ENCODE assay signal across 19 mouse cellular contexts in the genomic region with DNA sequence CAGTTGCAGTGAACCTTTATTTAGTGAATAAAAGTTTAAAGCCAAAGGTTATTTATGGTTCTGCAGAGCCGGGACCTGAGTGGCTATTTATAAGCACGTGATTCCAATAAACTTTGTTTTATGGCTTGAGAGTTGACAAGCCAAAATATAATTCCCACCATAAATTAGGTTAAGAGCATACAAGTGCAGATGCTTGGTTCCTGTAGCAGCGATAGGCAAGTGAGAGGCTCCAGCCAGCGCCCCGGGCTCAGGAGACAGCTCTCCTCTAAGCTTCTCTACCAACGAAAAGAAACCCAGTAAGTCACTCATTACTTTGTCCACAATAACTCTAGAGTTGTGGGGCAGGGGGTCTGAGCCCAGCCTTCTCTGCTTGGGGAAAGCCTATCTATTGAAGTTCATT. TPM values are rescaled to one million over a fixed set of nuclear protein-coding genes. Genes with fewer than 3 reads are reported as not detected.
A peak's percentile ranks its signal among the peaks of the same experiment; 100 is the strongest.
DNase-seq lines count a peak whose midpoint lies in the region; ATAC-seq and TF ChIP-seq lines count a peak whose summit lies in the region.
"Had no signal": no experiment of that assay in that cellular context is flagged by ENCODE, and none has a peak within 500 bp of the region (broad histone marks: within the 10 kb centered on the region; RNA-seq: fewer than 3 reads in every experiment).

No protein-coding gene starts in this region.

- ATAC-seq in kidney, postnatal 0 days (replicated peaks; ENCODE audit: low FRiP score, low read depth): no peak
- ATAC-seq in intestine, embryonic 16.5 days: no peak
- peak; percentile 27; the same call in 1 of the 2 replicates for ATAC-seq in neural tube, embryonic 12.5 days (ENCODE audit: low FRiP score, low read depth)

- TF ChIP-seq CTCF in kidney, postnatal 0 days (IDR thresholded peaks at IDR 0.05; ENCODE audit: low read depth): no peak

- no peak overlapping the region for H3K9ac ChIP-seq in kidney, postnatal 0 days (ENCODE audit: low read depth, low read length)
- no peak overlapping the region for H3K9ac ChIP-seq in intestine, embryonic 16.5 days (ENCODE audit: low read depth, low read length)
- peak overlapping the region; percentile 96 for H3K9ac ChIP-seq in neural tube, embryonic 12.5 days
- H3K9ac ChIP-seq: heart, embryonic 15.5 days; lung, embryonic 14.5 days had no signal

- DNase-seq in embryo, embryonic 10 days (ENCODE audit: low spot score): peak; percentile 48
- no peak for DNase-seq in embryo, embryonic 9.5 days (ENCODE audit: extremely low spot score)
- DNase-seq in kidney, postnatal 0 days (ENCODE audit: low spot score): peak; percentile 90
- DNase-seq in kidney, adult 18-20 months: no peak
- no peak for DNase-seq in left cerebral cortex, adult 8-10 months (ENCODE audit: low spot score in 2 of 2)
- no peak for DNase-seq in cerebellum, postnatal 10 days
- DNase-seq: cerebellum, postnatal 25 days; heart, adult 18-20 months; layer of hippocampus, adult 9-11 months; liver; lung, embryonic 14.5 days; midbrain, embryonic 14.5 days had no signal

- H3K9me3 ChIP-seq in kidney, postnatal 0 days (replicated peaks; ENCODE audit: low read length): no peaks in the 10 kb centered on the region
- no peaks in the 10 kb centered on the region for H3K9me3 ChIP-seq in intestine, embryonic 16.5 days (ENCODE audit: control insufficient read depth, low read length)
- no peaks in the 10 kb centered on the region for H3K9me3 ChIP-seq in neural tube, embryonic 12.5 days
- H3K9me3 ChIP-seq: heart, embryonic 15.5 days had no signal

- peak overlapping the region; percentile 8 for H3K4me3 ChIP-seq in kidney, postnatal 0 days (replicated peaks; ENCODE audit: low read depth, low read length)
- H3K4me3 ChIP-seq in intestine, embryonic 16.5 days (ENCODE audit: low read length): peak overlapping the region; percentile 3; the same call in 1 of the 2 replicates
- peak overlapping the region; percentile 56 for H3K4me3 ChIP-seq in neural tube, embryonic 12.5 days
- H3K4me3 ChIP-seq: heart, embryonic 15.5 days had no signal

- no peaks in the 10 kb centered on the region for H3K36me3 ChIP-seq in kidney, postnatal 0 days (ENCODE audit: insufficient read depth, low read length)
- no peaks in the 10 kb centered on the region for H3K36me3 ChIP-seq in intestine, embryonic 16.5 days (ENCODE audit: control insufficient read depth, insufficient read depth, low read length)
- H3K36me3 ChIP-seq in neural tube, embryonic 12.5 days: peaks cover 7% of the 10 kb centered on the region; the same call in 1 of the 2 replicates
- H3K36me3 ChIP-seq: heart, embryonic 15.5 days had no signal

- no peaks in the 10 kb centered on the region for H3K27me3 ChIP-seq in kidney, postnatal 0 days (ENCODE audit: insufficient read depth, low read length)
- peaks cover 44% of the 10 kb centered on the region for H3K27me3 ChIP-seq in intestine, embryonic 16.5 days (replicated peaks; ENCODE audit: control insufficient read depth, insufficient read depth, low read length)
- H3K27me3 ChIP-seq in neural tube, embryonic 12.5 days (replicated peaks): no peaks in the 10 kb centered on the region

- WGBS in kidney, postnatal 0 days: 11% methylated on average over 6 of the region's 6 CpGs
- 5% methylated on average over 6 of the region's 6 CpGs for WGBS in intestine, embryonic 16.5 days
- WGBS in neural tube, embryonic 12.5 days: under 1% methylated on average over 6 of the region's 6 CpGs

- peaks cover 45% of the 10 kb centered on the region for H3K4me1 ChIP-seq in kidney, postnatal 0 days (replicated peaks; ENCODE audit: insufficient read depth, low read length)
- peaks cover 11% of the 10 kb centered on the region; the same call in 1 of the 2 replicates for H3K4me1 ChIP-seq in intestine, embryonic 16.5 days (ENCODE audit: control insufficient read depth, insufficient read depth, low read length)
- H3K4me1 ChIP-seq in neural tube, embryonic 12.5 days: peaks cover 97% of the 10 kb centered on the region

- peak overlapping the region; percentile 65 for H3K4me2 ChIP-seq in kidney, postnatal 0 days (ENCODE audit: low read length)
- H3K4me2 ChIP-seq in intestine, embryonic 16.5 days (ENCODE audit: low read depth, low read length): 0 out of 2 replicates have a peak overlapping the region, but pooled peaks have one; percentile 2
- H3K4me2 ChIP-seq in neural tube, embryonic 12.5 days (replicated peaks): peak overlapping the region; percentile 96
- H3K4me2 ChIP-seq: heart, embryonic 15.5 days; lung, embryonic 14.5 days had no signal

- H3K27ac ChIP-seq in kidney, postnatal 0 days: peak overlapping the region; percentile 15; the same call in 1 of the 2 replicates
- H3K27ac ChIP-seq in intestine, embryonic 16.5 days (ENCODE audit: low read length): no peak overlapping the region
- H3K27ac ChIP-seq in neural tube, embryonic 12.5 days: peak overlapping the region; percentile 26; the same call in 1 of the 2 replicates
- H3K27ac ChIP-seq: heart, embryonic 15.5 days had no signal

RNA-seq across cellular contexts. Expression of a gene that starts 4.6 kb away (rescaled TPM):
- 1.1 and 1.3 TPM in 2 replicates for polyA plus RNA-seq in kidney, postnatal 0 days (2015; fragmentation: Nextera tagmentation; extraction: Ambion mirVana)
- 0.24 TPM in 1 of 2 replicates, not detected in the other for polyA plus RNA-seq in intestine, embryonic 16.5 days (2015; fragmentation: Nextera tagmentation; extraction: Ambion mirVana)
- polyA plus RNA-seq in neural tube, embryonic 12.5 days (2016; fragmentation: Nextera tagmentation; extraction: Ambion mirVana): 6.9 and 9.1 TPM in 2 replicates
- not detected for total RNA-seq in left cerebral cortex, adult 8-10 months (2022)
- total RNA-seq: heart, adult 18-20 months; left cerebral cortex, postnatal 10 days; neutrophil, adult 5-6 weeks had no signal
- polyA plus RNA-seq: embryonic facial prominence, embryonic 14.5 days; forebrain, embryonic 11.5 days; heart, embryonic 15.5 days; lung, embryonic 14.5 days; midbrain, embryonic 14.5 days had no signal

RNA-seq across cellular contexts. Expression of a gene that starts 10.2 kb away (rescaled TPM):
- 3.3 and 4.4 TPM in 2 replicates for polyA plus RNA-seq in kidney, postnatal 0 days (2015; fragmentation: Nextera tagmentation; extraction: Ambion mirVana)
- polyA plus RNA-seq in intestine, embryonic 16.5 days (2015; fragmentation: Nextera tagmentation; extraction: Ambion mirVana): 0.91 and 0.95 TPM in 2 replicates
- 14.2 and 16.0 TPM in 2 replicates for polyA plus RNA-seq in neural tube, embryonic 12.5 days (2016; fragmentation: Nextera tagmentation; extraction: Ambion mirVana)
- total RNA-seq in left cerebral cortex, adult 8-10 months (2022): not detected
- total RNA-seq: left cerebral cortex, postnatal 10 days; neutrophil, adult 5-6 weeks had no signal
- polyA plus RNA-seq: forebrain, embryonic 11.5 days; lung, embryonic 14.5 days; midbrain, embryonic 14.5 days had no signal

RNA-seq across cellular contexts. Expression of a gene that starts 10.2 kb away (rescaled TPM):
- 7.9 and 8.0 TPM in 2 replicates for polyA plus RNA-seq in kidney, postnatal 0 days (2015; fragmentation: Nextera tagmentation; extraction: Ambion mirVana)
- polyA plus RNA-seq in intestine, embryonic 16.5 days (2015; fragmentation: Nextera tagmentation; extraction: Ambion mirVana): 13.4 and 15.1 TPM in 2 replicates
- polyA plus RNA-seq in neural tube, embryonic 12.5 days (2016; fragmentation: Nextera tagmentation; extraction: Ambion mirVana): 55.9 and 68.9 TPM in 2 replicates
- not detected for total RNA-seq in left cerebral cortex, adult 8-10 months (2022)
- total RNA-seq: heart, adult 18-20 months; left cerebral cortex, postnatal 10 days; neutrophil, adult 5-6 weeks had no signal
- polyA plus RNA-seq: lung, embryonic 14.5 days; midbrain, embryonic 14.5 days had no signal

RNA-seq across cellular contexts. Expression of a gene that starts 17.5 kb away (rescaled TPM):
- polyA plus RNA-seq in kidney, postnatal 0 days (2015; fragmentation: Nextera tagmentation; extraction: Ambion mirVana): 73.4 and 76.7 TPM in 2 replicates
- 3.1 TPM in 2 replicates for polyA plus RNA-seq in intestine, embryonic 16.5 days (2015; fragmentation: Nextera tagmentation; extraction: Ambion mirVana)
- polyA plus RNA-seq in neural tube, embryonic 12.5 days (2016; fragmentation: Nextera tagmentation; extraction: Ambion mirVana): 20.8 and 21.4 TPM in 2 replicates
- not detected for total RNA-seq in left cerebral cortex, adult 8-10 months (2022)
- total RNA-seq: left cerebral cortex, postnatal 10 days; neutrophil, adult 5-6 weeks had no signal
- polyA plus RNA-seq: forebrain, embryonic 11.5 days; midbrain, embryonic 14.5 days had no signal

RNA-seq across cellular contexts. Expression of a gene that starts 24.4 kb away (rescaled TPM):
- 57.8 and 67.0 TPM in 2 replicates for polyA plus RNA-seq in kidney, postnatal 0 days (2015; fragmentation: Nextera tagmentation; extraction: Ambion mirVana)
- polyA plus RNA-seq in intestine, embryonic 16.5 days (2015; fragmentation: Nextera tagmentation; extraction: Ambion mirVana): 1.8 and 2.5 TPM in 2 replicates
- polyA plus RNA-seq in neural tube, embryonic 12.5 days (2016; fragmentation: Nextera tagmentation; extraction: Ambion mirVana): 34.4 and 36.8 TPM in 2 replicates
- total RNA-seq in left cerebral cortex, adult 8-10 months (2022): not detected
- total RNA-seq: left cerebral cortex, postnatal 10 days; neutrophil, adult 5-6 weeks had no signal
- polyA plus RNA-seq: forebrain, embryonic 11.5 days; midbrain, embryonic 14.5 days had no signal

Comparison
In these comparisons a context has a peak if more than half of its experiments do, and no peak if none do; other contexts are left out.
1. DNase-seq: peak in embryo, embryonic 10 days (single experiment) and kidney, postnatal 0 days (single experiment); none in embryo, embryonic 9.5 days (single experiment), kidney, adult 18-20 months (single experiment), left cerebral cortex, adult 8-10 months (0 of 2) and cerebellum, postnatal 10 days (0 of 2).
2. H3K4me2 ChIP-seq: peak in every context shown above with its lines; median percentile 96 in neural tube, embryonic 12.5 days; 65 in kidney, postnatal 0 days; 2 in intestine, embryonic 16.5 days.
3. H3K4me3 ChIP-seq: peak in every context shown above with its lines; median percentile 56 in neural tube, embryonic 12.5 days; 8 in kidney, postnatal 0 days; 3 in intestine, embryonic 16.5 days.